ENCODE assay signal across 8 mouse cellular contexts in the genomic region with DNA sequence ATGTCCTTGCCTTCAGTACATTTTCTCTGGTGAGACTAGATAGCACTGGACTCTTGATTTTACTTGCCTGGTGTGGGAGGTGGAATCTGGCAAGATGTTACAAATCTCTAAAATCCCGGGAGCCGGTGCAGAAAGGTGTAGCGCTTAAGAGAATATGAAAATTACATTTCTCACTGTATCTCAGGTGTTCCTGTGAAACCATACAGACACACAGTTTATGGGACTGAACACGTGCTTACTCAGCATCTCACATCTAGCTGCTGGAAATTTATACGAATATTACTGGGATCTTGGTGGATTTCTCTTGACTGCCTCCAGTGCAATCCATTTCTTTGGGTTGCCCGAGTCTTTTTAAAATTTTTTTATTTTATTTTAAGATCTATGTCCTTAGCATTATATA. TPM values are rescaled to one million over a fixed set of nuclear protein-coding genes. Genes with fewer than 3 reads are reported as not detected.
DNase-seq lines count a peak whose midpoint lies in the region; ATAC-seq and TF ChIP-seq lines count a peak whose summit lies in the region.
"Had no signal": no experiment of that assay in that cellular context is flagged by ENCODE, and none has a peak within 500 bp of the region (broad histone marks: within the 10 kb centered on the region; RNA-seq: fewer than 3 reads in every experiment).

No protein-coding gene starts in this region.

- WGBS in lung, postnatal 0 days: 61% methylated on average over 6 of the region's 6 CpGs
- 87% methylated on average over 6 of the region's 6 CpGs for WGBS in forebrain, embryonic 11.5 days
- 69% methylated on average over 6 of the region's 6 CpGs for WGBS in limb, embryonic 13.5 days
- 64% methylated on average over 6 of the region's 6 CpGs for WGBS in stomach, embryonic 14.5 days

- no peak for TF ChIP-seq CTCF in lung, postnatal 0 days (IDR thresholded peaks at IDR 0.05)

- no peaks in the 10 kb centered on the region for H3K27me3 ChIP-seq in lung, postnatal 0 days (replicated peaks; ENCODE audit: insufficient read depth, low read length)
- no peaks in the 10 kb centered on the region for H3K27me3 ChIP-seq in forebrain, embryonic 11.5 days (ENCODE audit: control insufficient read depth, insufficient read depth, low read length)
- no peaks in the 10 kb centered on the region for H3K27me3 ChIP-seq in limb, embryonic 13.5 days
- no peaks in the 10 kb centered on the region for H3K27me3 ChIP-seq in stomach, embryonic 14.5 days (ENCODE audit: control insufficient read depth, insufficient read depth, low read length)

- H3K4me1 ChIP-seq in lung, postnatal 0 days (ENCODE audit: insufficient read depth, low read depth, low read length): peaks cover 22% of the 10 kb centered on the region; the same call in 1 of the 2 replicates
- H3K4me1 ChIP-seq in forebrain, embryonic 11.5 days (replicated peaks; ENCODE audit: control insufficient read depth, insufficient read depth, low read length): peaks cover 2% of the 10 kb centered on the region; the same call in 1 of the 2 replicates
- H3K4me1 ChIP-seq in limb, embryonic 13.5 days: peaks cover 30% of the 10 kb centered on the region
- H3K4me1 ChIP-seq in stomach, embryonic 14.5 days (ENCODE audit: control insufficient read depth, insufficient read depth, low read length): peaks cover 13% of the 10 kb centered on the region

- no peaks in the 10 kb centered on the region for H3K9me3 ChIP-seq in lung, postnatal 0 days (ENCODE audit: low read length)
- no peaks in the 10 kb centered on the region for H3K9me3 ChIP-seq in forebrain, embryonic 11.5 days (ENCODE audit: control insufficient read depth, low read length)
- no peaks in the 10 kb centered on the region for H3K9me3 ChIP-seq in limb, embryonic 13.5 days
- H3K9me3 ChIP-seq in stomach, embryonic 14.5 days (ENCODE audit: control insufficient read depth, low read depth, low read length): no peaks in the 10 kb centered on the region

- peak overlapping the region; percentile 77 for H3K4me2 ChIP-seq in lung, postnatal 0 days (replicated peaks; ENCODE audit: low read depth, low read length)
- peak overlapping the region; percentile 78 for H3K4me2 ChIP-seq in forebrain, embryonic 11.5 days (ENCODE audit: low read depth, low read length, severe bottlenecking)
- H3K4me2 ChIP-seq in limb, embryonic 13.5 days (replicated peaks): peak overlapping the region; percentile 81
- peak overlapping the region; percentile 77 for H3K4me2 ChIP-seq in stomach, embryonic 14.5 days (replicated peaks; ENCODE audit: low read depth, low read length)

- H3K27ac ChIP-seq in lung, postnatal 0 days (ENCODE audit: low read length): no peak overlapping the region
- no peak overlapping the region for H3K27ac ChIP-seq in forebrain, embryonic 11.5 days (ENCODE audit: low read depth, low read length)
- H3K27ac ChIP-seq in limb, embryonic 13.5 days: no peak overlapping the region
- H3K27ac ChIP-seq in stomach, embryonic 14.5 days (ENCODE audit: low read length): peak overlapping the region; percentile 94; the same call in 1 of the 2 replicates

- no peak for TF ChIP-seq EP300 in lung, postnatal 0 days (IDR thresholded peaks at IDR 0.05)

- no peaks in the 10 kb centered on the region for H3K36me3 ChIP-seq in lung, postnatal 0 days (ENCODE audit: insufficient read depth, low read length)
- no peaks in the 10 kb centered on the region; the same call in 1 of the 2 replicates for H3K36me3 ChIP-seq in forebrain, embryonic 11.5 days (ENCODE audit: control insufficient read depth, insufficient read depth, low read length)
- peaks cover 5% of the 10 kb centered on the region; the same call in 1 of the 2 replicates for H3K36me3 ChIP-seq in limb, embryonic 13.5 days
- H3K36me3 ChIP-seq in stomach, embryonic 14.5 days (ENCODE audit: control insufficient read depth, insufficient read depth, low read length): no peaks in the 10 kb centered on the region; the same call in 1 of the 2 replicates

- H3K9ac ChIP-seq in lung, postnatal 0 days (replicated peaks; ENCODE audit: low read depth): 0 out of 2 replicates have a peak overlapping the region, but pooled peaks have one; percentile 97
- peak overlapping the region; percentile 94; the same call in 1 of the 2 replicates for H3K9ac ChIP-seq in forebrain, embryonic 11.5 days (ENCODE audit: low read length)
- H3K9ac ChIP-seq in limb, embryonic 13.5 days: peak overlapping the region; percentile 92
- peak overlapping the region; percentile 77 for H3K9ac ChIP-seq in stomach, embryonic 14.5 days (replicated peaks; ENCODE audit: low read depth, low read length)

- H3K4me3 ChIP-seq in lung, postnatal 0 days (ENCODE audit: low read depth, low read length): peak overlapping the region; percentile 94
- H3K4me3 ChIP-seq in forebrain, embryonic 11.5 days (ENCODE audit: low read depth, low read length): peak overlapping the region; percentile 93
- H3K4me3 ChIP-seq in limb, embryonic 13.5 days: peak overlapping the region; percentile 95
- H3K4me3 ChIP-seq in stomach, embryonic 14.5 days (ENCODE audit: low read depth, low read length): peak overlapping the region; percentile 82

- DNase-seq in lung, postnatal 0 days (ENCODE audit: low spot score): no peak
- DNase-seq in lung, postnatal 25 days (ENCODE audit: low spot score): no peak
- no peak for DNase-seq in forebrain, embryonic 11.5 days (ENCODE audit: low spot score)
- DNase-seq in spleen, adult 18-20 months: no peak
- DNase-seq in spleen, adult 12 weeks (ENCODE audit: low spot score): no peak
- DNase-seq: thymus, postnatal 36 days had no signal

- ATAC-seq in lung, postnatal 0 days: no peak
- no peak for ATAC-seq in forebrain, embryonic 11.5 days (replicated peaks; ENCODE audit: low FRiP score)
- ATAC-seq in limb, embryonic 13.5 days (ENCODE audit: low FRiP score, low read depth): no peak
- no peak for ATAC-seq in stomach, embryonic 14.5 days (ENCODE audit: insufficient number of reproducible peaks, insufficient read depth, low FRiP score, low read depth)

RNA-seq across cellular contexts. Expression of gene Ywhab, which starts 1.5 kb away (rescaled TPM):
- polyA plus RNA-seq in lung, postnatal 0 days (2015; fragmentation: Nextera tagmentation; extraction: Ambion mirVana): 263 and 295 TPM in 2 replicates
- polyA plus RNA-seq in forebrain, embryonic 11.5 days (2014; fragmentation: Nextera tagmentation; extraction: Ambion mirVana): 316 and 330 TPM in 2 replicates
- 338 and 342 TPM in 2 replicates for polyA plus RNA-seq in limb, embryonic 13.5 days (2015; fragmentation: Nextera tagmentation; extraction: Ambion mirVana)
- polyA plus RNA-seq in stomach, embryonic 14.5 days (2014; fragmentation: Nextera tagmentation; extraction: Ambion mirVana): 293 and 295 TPM in 2 replicates

RNA-seq across cellular contexts. Expression of gene Pabpc1l, which starts 29.0 kb away (rescaled TPM):
- polyA plus RNA-seq in lung, postnatal 0 days (2015; fragmentation: Nextera tagmentation; extraction: Ambion mirVana): 0.36 and 0.60 TPM in 2 replicates
- polyA plus RNA-seq in forebrain, embryonic 11.5 days (2014; fragmentation: Nextera tagmentation; extraction: Ambion mirVana): 1.4 and 1.5 TPM in 2 replicates
- polyA plus RNA-seq in limb, embryonic 13.5 days (2015; fragmentation: Nextera tagmentation; extraction: Ambion mirVana): 3.2 and 3.7 TPM in 2 replicates
- 1.5 and 1.6 TPM in 2 replicates for polyA plus RNA-seq in stomach, embryonic 14.5 days (2014; fragmentation: Nextera tagmentation; extraction: Ambion mirVana)
